Mouse (Mus musculus): ENCODE measurements around the gene Thpo. TPM values are rescaled to one million over a fixed set of nuclear protein-coding genes. Genes with fewer than 3 reads are reported as not detected.
A peak's percentile ranks its signal among the peaks of the same experiment; 100 is the strongest.

The Thpo gene
- polyA plus RNA-seq, 1 experiment: 1.4 TPM

- Histone ChIP-seq H3K36me3 (ENCODE audit: control insufficient read depth, insufficient read depth) (no peaks in the 10 kb centered on the region), H3K4me2 (ENCODE audit: low read depth) (no peak overlapping the region), H3K27me3 (ENCODE audit: control insufficient read depth, insufficient read depth, insufficient read length) (no peaks in the 10 kb centered on the region), H3K79me2 (ENCODE audit: control insufficient read depth, insufficient read depth) (no peaks in the 10 kb centered on the region), H3ac (ENCODE audit: control insufficient read depth, insufficient read length) (no peak overlapping the region), H3K4me3 (no peak overlapping the region)
- TF ChIP-seq POLR2AphosphoS2 (IDR thresholded peaks at IDR 0.05; ENCODE audit: insufficient read length, low read depth) (no peak), MYOG (IDR thresholded peaks at IDR 0.05; ENCODE audit: control insufficient read depth in 1 of 3, insufficient read depth in 1 of 3, insufficient read length in 2 of 3, low read depth in 2 of 3) (no peak), POLR2A (IDR thresholded peaks at IDR 0.05; ENCODE audit: insufficient read length, low read depth) (no peak)
Observed at GRCm38 (mm10) chr16:20705786-20706185, 28.5 kb downstream of the Thpo start.

- Histone ChIP-seq H3K27me3 (ENCODE audit: control insufficient read depth, insufficient read depth, insufficient read length) (no peaks in the 10 kb centered on the region), H3K79me2 (ENCODE audit: control insufficient read depth, insufficient read depth) (no peaks in the 10 kb centered on the region), H3ac (ENCODE audit: control insufficient read depth, insufficient read length) (no peak overlapping the region), H3K36me3 (ENCODE audit: control insufficient read depth, insufficient read depth) (no peaks in the 10 kb centered on the region), H3K4me2 (ENCODE audit: low read depth) (no peak overlapping the region), H3K4me3 (no peak overlapping the region)
- no peak for TF ChIP-seq MAX (IDR thresholded peaks at IDR 0.05; ENCODE audit: low read depth)
- no peak for TF ChIP-seq TCF12 (IDR thresholded peaks at IDR 0.05; ENCODE audit: insufficient read depth, poor library complexity, severe bottlenecking)
- TF ChIP-seq MYOG (IDR thresholded peaks at IDR 0.05; ENCODE audit: control insufficient read depth in 1 of 3, insufficient read depth in 1 of 3, insufficient read length in 2 of 3, low read depth in 2 of 3): no peak
- TF ChIP-seq E2F4 (IDR thresholded peaks at IDR 0.05; ENCODE audit: insufficient read depth): no peak
- no peak for TF ChIP-seq REST (IDR thresholded peaks at IDR 0.05; ENCODE audit: insufficient read depth, insufficient read length)
- no peak for TF ChIP-seq POLR2A (IDR thresholded peaks at IDR 0.05; ENCODE audit: insufficient read length, low read depth)
- TF ChIP-seq SRF (IDR thresholded peaks at IDR 0.05; ENCODE audit: control insufficient read depth, insufficient read length, low read depth): no peak
- no peak for TF ChIP-seq CEBPB (IDR thresholded peaks at IDR 0.05; ENCODE audit: insufficient read depth, poor library complexity, severe bottlenecking)
- no peak for TF ChIP-seq TCF3 (IDR thresholded peaks at IDR 0.05; ENCODE audit: insufficient read length, low read depth)
- TF ChIP-seq USF1 (IDR thresholded peaks at IDR 0.05; ENCODE audit: low read depth): no peak
- no peak for TF ChIP-seq MYOD1 (IDR thresholded peaks at IDR 0.05; ENCODE audit: control insufficient read depth in 1 of 3, insufficient read length in 2 of 3, low read depth in 2 of 3)
- no peak for TF ChIP-seq POLR2AphosphoS2 (IDR thresholded peaks at IDR 0.05; ENCODE audit: insufficient read length, low read depth)
Observed at GRCm38 (mm10) chr16:20703699-20704400, 30.5 kb downstream of the Thpo start.

GRCm38 (mm10) chr16:20703071-20703470 is 31.2 kb downstream of the Thpo start:
- H3K36me3 ChIP-seq (ENCODE audit: control insufficient read depth, insufficient read depth): no peaks in the 10 kb centered on the region

GRCm38 (mm10) chr16:20702522-20702893 is 31.8 kb downstream of the Thpo start:
- H3K4me3 ChIP-seq: no peak overlapping the region
- no peak overlapping the region for H3K4me2 ChIP-seq (ENCODE audit: low read depth)
- no peaks in the 10 kb centered on the region for H3K79me2 ChIP-seq (ENCODE audit: control insufficient read depth, insufficient read depth)
- no peaks in the 10 kb centered on the region for H3K27me3 ChIP-seq (ENCODE audit: control insufficient read depth, insufficient read depth, insufficient read length)
- TF ChIP-seq E2F4 (IDR thresholded peaks at IDR 0.05; ENCODE audit: insufficient read depth): no peak
- TF ChIP-seq USF1 (IDR thresholded peaks at IDR 0.05; ENCODE audit: low read depth): no peak
- TF ChIP-seq POLR2AphosphoS2 (IDR thresholded peaks at IDR 0.05; ENCODE audit: insufficient read length, low read depth): no peak
- no peaks in the 10 kb centered on the region for H3K36me3 ChIP-seq (ENCODE audit: control insufficient read depth, insufficient read depth)
- H3ac ChIP-seq (ENCODE audit: control insufficient read depth, insufficient read length): no peak overlapping the region

More at GRCm38 (mm10) chr16:20703071-20703470, 31.2 kb downstream of the Thpo start:
- Histone ChIP-seq H3K4me3 (no peak overlapping the region), H3K4me2 (ENCODE audit: low read depth) (no peak overlapping the region), H3K27me3 (ENCODE audit: control insufficient read depth, insufficient read depth, insufficient read length) (no peaks in the 10 kb centered on the region), H3ac (ENCODE audit: control insufficient read depth, insufficient read length) (no peak overlapping the region), H3K79me2 (ENCODE audit: control insufficient read depth, insufficient read depth) (no peaks in the 10 kb centered on the region)
- TF ChIP-seq MAX (IDR thresholded peaks at IDR 0.05; ENCODE audit: low read depth): no peak
- no peak for TF ChIP-seq E2F4 (IDR thresholded peaks at IDR 0.05; ENCODE audit: insufficient read depth)
- TF ChIP-seq POLR2A (IDR thresholded peaks at IDR 0.05; ENCODE audit: insufficient read length, low read depth): no peak
- TF ChIP-seq TCF3 (IDR thresholded peaks at IDR 0.05; ENCODE audit: insufficient read length, low read depth): no peak
- TF ChIP-seq SRF (IDR thresholded peaks at IDR 0.05; ENCODE audit: control insufficient read depth, insufficient read length, low read depth): no peak
- TF ChIP-seq MYOG (IDR thresholded peaks at IDR 0.05; ENCODE audit: control insufficient read depth in 1 of 3, insufficient read depth in 1 of 3, insufficient read length in 2 of 3, low read depth in 2 of 3): no peak
- TF ChIP-seq POLR2AphosphoS2 (IDR thresholded peaks at IDR 0.05; ENCODE audit: insufficient read length, low read depth): no peak
- no peak for TF ChIP-seq TCF12 (IDR thresholded peaks at IDR 0.05; ENCODE audit: insufficient read depth, poor library complexity, severe bottlenecking)
- TF ChIP-seq REST (IDR thresholded peaks at IDR 0.05; ENCODE audit: insufficient read depth, insufficient read length): no peak
- no peak for TF ChIP-seq CEBPB (IDR thresholded peaks at IDR 0.05; ENCODE audit: insufficient read depth, poor library complexity, severe bottlenecking)
- TF ChIP-seq MYOD1 (IDR thresholded peaks at IDR 0.05; ENCODE audit: control insufficient read depth in 1 of 3, insufficient read length in 2 of 3, low read depth in 2 of 3): no peak
- TF ChIP-seq USF1 (IDR thresholded peaks at IDR 0.05; ENCODE audit: low read depth): no peak

- Histone ChIP-seq H3K79me2 (ENCODE audit: control insufficient read depth, insufficient read depth) (no peaks in the 10 kb centered on the region), H3ac (ENCODE audit: control insufficient read depth, insufficient read length) (no peak overlapping the region), H3K4me2 (ENCODE audit: low read depth) (no peak overlapping the region), H3K27me3 (ENCODE audit: control insufficient read depth, insufficient read depth, insufficient read length) (no peaks in the 10 kb centered on the region), H3K36me3 (ENCODE audit: control insufficient read depth, insufficient read depth) (no peaks in the 10 kb centered on the region), H3K4me3 (no peak overlapping the region)
- TF ChIP-seq MYOD1 (IDR thresholded peaks at IDR 0.05; ENCODE audit: control insufficient read depth in 1 of 3, insufficient read length in 2 of 3, low read depth in 2 of 3) (peak in 2 of 3 experiments; percentile 83 to 87), TCF12 (IDR thresholded peaks at IDR 0.05; ENCODE audit: insufficient read depth, poor library complexity, severe bottlenecking) (peak; percentile 47), CEBPB (IDR thresholded peaks at IDR 0.05; ENCODE audit: insufficient read depth, poor library complexity, severe bottlenecking) (no peak), REST (IDR thresholded peaks at IDR 0.05; ENCODE audit: insufficient read depth, insufficient read length) (no peak), SRF (IDR thresholded peaks at IDR 0.05; ENCODE audit: control insufficient read depth, insufficient read length, low read depth) (no peak), MYOG (IDR thresholded peaks at IDR 0.05; ENCODE audit: control insufficient read depth in 1 of 3, insufficient read depth in 1 of 3, insufficient read length in 2 of 3, low read depth in 2 of 3) (peak; percentile 63 to 95 (median 79)), TCF3 (IDR thresholded peaks at IDR 0.05; ENCODE audit: insufficient read length, low read depth) (peak; percentile 24)
Observed at GRCm38 (mm10) chr16:20701729-20702521, 32.4 kb downstream of the Thpo start.
